In the genomic region with DNA sequence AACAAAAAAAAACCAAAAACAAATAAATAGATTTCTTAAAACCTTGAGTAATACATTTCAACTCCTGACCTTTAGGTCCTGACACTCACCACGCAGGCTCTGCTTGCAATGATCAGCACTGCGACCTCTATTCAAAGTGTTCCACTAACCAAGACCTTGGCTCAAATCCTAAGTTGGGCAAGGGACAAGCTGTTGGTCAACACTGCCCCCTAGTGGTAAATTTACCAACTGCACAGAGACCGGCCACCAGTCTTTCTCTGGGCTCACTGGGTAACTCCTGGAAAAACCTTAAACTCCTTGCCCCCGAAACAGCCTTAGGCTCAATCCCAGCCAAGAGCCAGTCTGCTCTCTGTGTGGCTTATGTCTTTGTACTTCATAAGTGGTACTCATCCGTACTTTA, we compare ENCODE assay signal across 9 mouse cellular contexts. TPM values are rescaled to one million over a fixed set of nuclear protein-coding genes. Genes with fewer than 3 reads are reported as not detected.
DNase-seq lines count a peak whose midpoint lies in the region; ATAC-seq and TF ChIP-seq lines count a peak whose summit lies in the region.
"Had no signal": no experiment of that assay in that cellular context is flagged by ENCODE, and none has a peak within 500 bp of the region (broad histone marks: within the 10 kb centered on the region; RNA-seq: fewer than 3 reads in every experiment).

No protein-coding gene starts in this region.

- H3K9me3 ChIP-seq in intestine, embryonic 14.5 days (ENCODE audit: control insufficient read depth, low read length): no peaks in the 10 kb centered on the region
- no peaks in the 10 kb centered on the region for H3K9me3 ChIP-seq in intestine, embryonic 15.5 days
- H3K9me3 ChIP-seq in midbrain, embryonic 12.5 days: no peaks in the 10 kb centered on the region

- intact Hi-C loops in heart, postnatal 10 days (cut with DNase I): loop anchor here (1.0 to 10.0 kb wide), 6 partner anchors 28 to 406 kb away; a partner anchor contains a TSS

- 0 out of 2 replicates have a peak, but pooled peaks have one; percentile 39 for ATAC-seq in intestine, embryonic 14.5 days (replicated peaks; ENCODE audit: low FRiP score, low TSS enrichment, low read depth)
- ATAC-seq in intestine, embryonic 15.5 days: no peak
- 0 out of 2 replicates have a peak, but pooled peaks have one; percentile 49 for ATAC-seq in midbrain, embryonic 12.5 days (ENCODE audit: low FRiP score, low read depth)

- DNase-seq in intestine, embryonic 14.5 days (ENCODE audit: low spot score): peak; percentile 97
- peak; percentile 88 to 94 for DNase-seq in heart, postnatal 10 days
- peak; percentile 82 to 95 for DNase-seq in layer of hippocampus, postnatal 25 days (ENCODE audit: extremely low spot score in 1 of 2, low spot score in 1 of 2)
- peak; percentile 88 to 92 for DNase-seq in spleen, postnatal 10 days (ENCODE audit: low spot score in 2 of 2)

- no peak overlapping the region for H3K4me3 ChIP-seq in intestine, embryonic 14.5 days (ENCODE audit: low read depth, low read length)
- H3K4me3 ChIP-seq in intestine, embryonic 15.5 days (replicated peaks): no peak overlapping the region
- no peak overlapping the region for H3K4me3 ChIP-seq in bone marrow macrophage, adult 2 months (ENCODE audit: insufficient read depth, low read length)
- no peak overlapping the region for H3K4me3 ChIP-seq in embryonic fibroblast, embryonic 13.5 days (ENCODE audit: insufficient read depth, low read length)
- no peak overlapping the region for H3K4me3 ChIP-seq in midbrain, embryonic 12.5 days
- H3K4me3 ChIP-seq: myocyte had no signal

- H3K27me3 ChIP-seq in intestine, embryonic 14.5 days (replicated peaks; ENCODE audit: control insufficient read depth, insufficient read depth, low read length): no peaks in the 10 kb centered on the region
- no peaks in the 10 kb centered on the region for H3K27me3 ChIP-seq in intestine, embryonic 15.5 days (replicated peaks)
- no peaks in the 10 kb centered on the region for H3K27me3 ChIP-seq in midbrain, embryonic 12.5 days

- H3K4me1 ChIP-seq in intestine, embryonic 14.5 days (replicated peaks; ENCODE audit: control insufficient read depth, insufficient read depth, low read length): no peaks in the 10 kb centered on the region
- H3K4me1 ChIP-seq in intestine, embryonic 15.5 days (replicated peaks): peaks cover 10% of the 10 kb centered on the region; the same call in 1 of the 2 replicates
- peaks cover 29% of the 10 kb centered on the region for H3K4me1 ChIP-seq in bone marrow macrophage, adult 2 months (ENCODE audit: control insufficient read depth, insufficient read depth, low read length)
- no peaks in the 10 kb centered on the region for H3K4me1 ChIP-seq in embryonic fibroblast, embryonic 13.5 days (ENCODE audit: control insufficient read depth, insufficient read depth, low read length)
- peaks cover 9% of the 10 kb centered on the region for H3K4me1 ChIP-seq in midbrain, embryonic 12.5 days

- TF ChIP-seq POLR2A in bone marrow macrophage, adult 2 months (IDR thresholded peaks at IDR 0.05; ENCODE audit: borderline replicate concordance, low read depth, low read length): no peak
- TF ChIP-seq POLR2A in embryonic fibroblast, embryonic 13.5 days (IDR thresholded peaks at IDR 0.05; ENCODE audit: low read depth, low read length): no peak

- no peak overlapping the region for H3K4me2 ChIP-seq in intestine, embryonic 14.5 days (ENCODE audit: low read length)
- no peak overlapping the region for H3K4me2 ChIP-seq in intestine, embryonic 15.5 days (replicated peaks)
- no peak overlapping the region for H3K4me2 ChIP-seq in midbrain, embryonic 12.5 days (replicated peaks)

- H3K27ac ChIP-seq in intestine, embryonic 14.5 days (ENCODE audit: low read depth): no peak overlapping the region
- H3K27ac ChIP-seq in intestine, embryonic 15.5 days: no peak overlapping the region
- H3K27ac ChIP-seq in bone marrow macrophage, adult 2 months (ENCODE audit: insufficient read depth, low read depth, low read length): no peak overlapping the region
- no peak overlapping the region for H3K27ac ChIP-seq in embryonic fibroblast, embryonic 13.5 days (ENCODE audit: insufficient read depth, low read length)
- H3K27ac ChIP-seq in midbrain, embryonic 12.5 days (replicated peaks): no peak overlapping the region

- 17% methylated on average over 5 of the region's 5 CpGs for WGBS in intestine, embryonic 14.5 days
- 11% methylated on average over 5 of the region's 5 CpGs for WGBS in intestine, embryonic 15.5 days
- WGBS in midbrain, embryonic 12.5 days: 11% methylated on average over 5 of the region's 5 CpGs

- no peak overlapping the region for H3K9ac ChIP-seq in intestine, embryonic 14.5 days (ENCODE audit: low read length)
- no peak overlapping the region for H3K9ac ChIP-seq in intestine, embryonic 15.5 days
- no peak overlapping the region for H3K9ac ChIP-seq in midbrain, embryonic 12.5 days (replicated peaks)

- TF ChIP-seq CTCF in bone marrow macrophage, adult 2 months (IDR thresholded peaks at IDR 0.05; ENCODE audit: low read depth, low read length): peak; percentile 83
- peak; percentile 52; the same call in 1 of the 2 replicates for TF ChIP-seq CTCF in embryonic fibroblast, embryonic 13.5 days (IDR thresholded peaks at IDR 0.05; ENCODE audit: borderline replicate concordance, insufficient read depth, low read length)

- no peaks in the 10 kb centered on the region for H3K36me3 ChIP-seq in intestine, embryonic 14.5 days (ENCODE audit: control insufficient read depth, insufficient read depth, low read length)
- no peaks in the 10 kb centered on the region for H3K36me3 ChIP-seq in intestine, embryonic 15.5 days
- H3K36me3 ChIP-seq in midbrain, embryonic 12.5 days: no peaks in the 10 kb centered on the region

RNA-seq across cellular contexts. Expression of a gene that starts 23.4 kb away (rescaled TPM):
- 18.3 and 19.2 TPM in 2 replicates for polyA plus RNA-seq in intestine, embryonic 14.5 days (2014; fragmentation: Nextera tagmentation; extraction: Ambion mirVana)
- 13.9 and 14.5 TPM in 2 replicates for polyA plus RNA-seq in intestine, embryonic 15.5 days (2015; fragmentation: Nextera tagmentation; extraction: Ambion mirVana)
- not detected in 2 replicates for polyA plus RNA-seq in bone marrow macrophage, adult 2 months (2012; ENCODE audit: insufficient read depth, insufficient read length, missing spikeins)
- polyA plus RNA-seq in embryonic fibroblast, embryonic 13.5 days (2011; ENCODE audit: insufficient read length, low read depth, missing spikeins): not detected in 2 replicates
- total RNA-seq in heart, postnatal 10 days (2021): not detected
- 100 to 1,000 TPM; 178 to 189 TPM for total RNA-seq in layer of hippocampus, postnatal 25 days (2021)
- polyA plus RNA-seq in midbrain, embryonic 12.5 days (2016; fragmentation: Nextera tagmentation; extraction: Ambion mirVana): 368 and 390 TPM in 2 replicates
- polyA plus RNA-seq: myocyte had no signal

RNA-seq across cellular contexts. Expression of a gene that starts 23.8 kb away (rescaled TPM):
- 55.1 and 64.1 TPM in 2 replicates for polyA plus RNA-seq in intestine, embryonic 14.5 days (2014; fragmentation: Nextera tagmentation; extraction: Ambion mirVana)
- 48.4 and 49.1 TPM in 2 replicates for polyA plus RNA-seq in intestine, embryonic 15.5 days (2015; fragmentation: Nextera tagmentation; extraction: Ambion mirVana)
- polyA plus RNA-seq in bone marrow macrophage, adult 2 months (2012; ENCODE audit: insufficient read depth, insufficient read length, missing spikeins): 56.5 and 61.9 TPM in 2 replicates
- polyA plus RNA-seq in embryonic fibroblast, embryonic 13.5 days (2011; ENCODE audit: insufficient read length, low read depth, missing spikeins): 39.7 and 50.5 TPM in 2 replicates
- 100 to 1,000 TPM; 107 to 127 TPM for total RNA-seq in heart, postnatal 10 days (2021)
- total RNA-seq in layer of hippocampus, postnatal 25 days (2021): 10 to 100 TPM; 70.7 to 71.1 TPM
- polyA plus RNA-seq in midbrain, embryonic 12.5 days (2016; fragmentation: Nextera tagmentation; extraction: Ambion mirVana): 79.8 and 84.8 TPM in 2 replicates

RNA-seq across cellular contexts. Expression of a gene that starts 59.6 kb away (rescaled TPM):
- 31.1 and 33.4 TPM in 2 replicates for polyA plus RNA-seq in intestine, embryonic 14.5 days (2014; fragmentation: Nextera tagmentation; extraction: Ambion mirVana)
- 18.9 and 19.5 TPM in 2 replicates for polyA plus RNA-seq in intestine, embryonic 15.5 days (2015; fragmentation: Nextera tagmentation; extraction: Ambion mirVana)
- 4.9 and 5.1 TPM in 2 replicates for polyA plus RNA-seq in bone marrow macrophage, adult 2 months (2012; ENCODE audit: insufficient read depth, insufficient read length, missing spikeins)
- polyA plus RNA-seq in embryonic fibroblast, embryonic 13.5 days (2011; ENCODE audit: insufficient read length, low read depth, missing spikeins): 13.3 and 18.4 TPM in 2 replicates
- total RNA-seq in heart, postnatal 10 days (2021): 1 to 10 TPM; 3.3 to 3.6 TPM
- total RNA-seq in layer of hippocampus, postnatal 25 days (2021): 10 to 100 TPM; 14.5 to 20.2 TPM
- polyA plus RNA-seq in midbrain, embryonic 12.5 days (2016; fragmentation: Nextera tagmentation; extraction: Ambion mirVana): 32.6 and 33.8 TPM in 2 replicates

Comparison
In these comparisons a context has a peak if more than half of its experiments do, and no peak if none do; other contexts are left out.
1. RNA of a gene that starts 23.4 kb away (polyA plus RNA-seq): 368 to 390 TPM in midbrain, embryonic 12.5 days; 18.3 to 19.2 TPM in intestine, embryonic 14.5 days, 13.9 to 14.5 TPM in intestine, embryonic 15.5 days, not detected in bone marrow macrophage, adult 2 months and not detected in embryonic fibroblast, embryonic 13.5 days; every median in the first group is over 10 times any median in the second.
2. Peak in every context shown above with its lines, with median percentiles within 50 percentile points of each other: DNase-seq.